Mouse (Mus musculus) heart, embryonic 10.5 days (tissue): ENCODE results near the gene Magi1. TPM values are rescaled to one million over a fixed set of nuclear protein-coding genes. Genes with fewer than 3 reads are reported as not detected.

Experiments used
- DNase-seq: peaks from one replicate; pipeline ENCODE4 v3.0.0-alpha.2; 2017; ENCODE audit warnings: low spot score
- H3K27ac ChIP-seq: fragments of 300-500 bp; sonication (generic); 2 replicates; pipeline ENCODE4 v1.5.1; 2016; ENCODE audit warnings: mild to moderate bottlenecking
- H3K27me3 ChIP-seq: fragments of 300-500 bp; sonication (generic); 2 replicates; pipeline ENCODE4 v1.6.1; 2016; ENCODE audit warnings: mild to moderate bottlenecking; ENCODE audit not compliant: poor library complexity, insufficient read depth, severe bottlenecking
- H3K36me3 ChIP-seq: fragments of 300-500 bp; sonication (generic); 2 replicates; pipeline ENCODE4 v1.6.1; 2016; ENCODE audit warnings: mild to moderate bottlenecking, moderate library complexity
- H3K4me1 ChIP-seq: fragments of 300-500 bp; sonication (generic); 2 replicates; pipeline ENCODE4 v1.6.1; 2016; ENCODE audit warnings: mild to moderate bottlenecking
- H3K4me3 ChIP-seq: fragments of 300-500 bp; sonication (generic); 2 replicates; pipeline ENCODE4 v1.5.1; 2016; ENCODE audit warnings: mild to moderate bottlenecking, moderate library complexity
- H3K9me3 ChIP-seq: fragments of 300-500 bp; sonication (generic); 2 replicates; pipeline ENCODE4 v1.6.1; 2016; ENCODE audit warnings: mild to moderate bottlenecking, moderate library complexity
- WGBS: fragments of 180-500 bp; shearing (Covaris S2); methylation state at CpG from one replicate; pipeline ENCODE4 v1.1.7; 2016; 5-methylcytosine and 5-hydroxymethylcytosine counted together
- polyA plus RNA-seq: library from polyadenylated mRNA; unstranded; fragments of >200 nt; fragmentation: Nextera tagmentation; extraction: Ambion mirVana; gene quantifications from 2 replicates; pipeline ENCODE4 v1.2.1, GENCODE M21; 2016

Gene Magi1
- polyA plus RNA-seq, 1 experiment from 2014 or later, result 10.5 TPM

- peaks cover 63% of the 10 kb centered on the region for H3K4me1 ChIP-seq
- peak overlapping the region; percentile 10; the same call in 1 of the 2 replicates for H3K27ac ChIP-seq
- no peaks in the 10 kb centered on the region for H3K36me3 ChIP-seq
- H3K4me3 ChIP-seq, result no peak overlapping the region
- DNase-seq, result no peak
- no peaks in the 10 kb centered on the region for H3K27me3 ChIP-seq
- no peaks in the 10 kb centered on the region for H3K9me3 ChIP-seq
- WGBS, result 81% methylated on average over 5 of the region's 5 CpGs
Measured at GRCm38 (mm10) chr6:94134159-94134558, 149.6 kb downstream of the Magi1 start.

- no peaks in the 10 kb centered on the region for H3K9me3 ChIP-seq
- H3K36me3 ChIP-seq, result no peaks in the 10 kb centered on the region
- peak; percentile 39 for DNase-seq
- H3K27ac ChIP-seq, result no peak overlapping the region
- WGBS, result 81% methylated on average over 4 of the region's 4 CpGs
- H3K4me3 ChIP-seq, result no peak overlapping the region
- H3K4me1 ChIP-seq, result peaks cover 72% of the 10 kb centered on the region
- H3K27me3 ChIP-seq, result no peaks in the 10 kb centered on the region
Measured at GRCm38 (mm10) chr6:94131999-94132398, 151.7 kb downstream of the Magi1 start.

- Histone ChIP-seq H3K27ac (no peak overlapping the region), H3K36me3 (no peaks in the 10 kb centered on the region), H3K4me1 (peaks cover 72% of the 10 kb centered on the region), H3K27me3 (no peaks in the 10 kb centered on the region), H3K4me3 (no peak overlapping the region), H3K9me3 (no peaks in the 10 kb centered on the region)
- WGBS, result 83% methylated on average over 5 of the region's 5 CpGs
- peak; percentile 60 for DNase-seq
Measured at GRCm38 (mm10) chr6:94130389-94130788, 153.3 kb downstream of the Magi1 start.

GRCm38 (mm10) chr6:94126763-94127162 is 157.0 kb downstream of the Magi1 start:
- DNase-seq, result no peak
- Histone ChIP-seq H3K4me3 (no peak overlapping the region), H3K4me1 (peaks cover 75% of the 10 kb centered on the region), H3K27ac (no peak overlapping the region), H3K9me3 (no peaks in the 10 kb centered on the region), H3K36me3 (no peaks in the 10 kb centered on the region), H3K27me3 (no peaks in the 10 kb centered on the region)
- 71% methylated on average over 4 of the region's 4 CpGs for WGBS

GRCm38 (mm10) chr6:94125144-94125543 is 158.6 kb downstream of the Magi1 start:
- no peak overlapping the region for H3K27ac ChIP-seq

GRCm38 (mm10) chr6:94124279-94124678 is 159.4 kb downstream of the Magi1 start:
- 40% methylated on average over 2 of the region's 2 CpGs for WGBS
- DNase-seq, result peak; percentile 31
- H3K27ac ChIP-seq, result no peak overlapping the region
- no peaks in the 10 kb centered on the region for H3K36me3 ChIP-seq
- H3K4me1 ChIP-seq, result peaks cover 67% of the 10 kb centered on the region
- H3K27me3 ChIP-seq, result no peaks in the 10 kb centered on the region
- no peaks in the 10 kb centered on the region for H3K9me3 ChIP-seq
- no peak overlapping the region for H3K4me3 ChIP-seq

More at GRCm38 (mm10) chr6:94125144-94125543, 158.6 kb downstream of the Magi1 start:
- 35% methylated on average over 6 of the region's 6 CpGs for WGBS
- Histone ChIP-seq H3K9me3 (no peaks in the 10 kb centered on the region), H3K4me1 (peaks cover 72% of the 10 kb centered on the region), H3K27me3 (no peaks in the 10 kb centered on the region), H3K36me3 (no peaks in the 10 kb centered on the region), H3K4me3 (no peak overlapping the region)
- DNase-seq, result no peak

GRCm38 (mm10) chr6:94122566-94123150 is 161.1 kb downstream of the Magi1 start:
- DNase-seq, result no peak
- no peaks in the 10 kb centered on the region for H3K36me3 ChIP-seq
- no peaks in the 10 kb centered on the region for H3K9me3 ChIP-seq
- peaks cover 51% of the 10 kb centered on the region for H3K4me1 ChIP-seq
- WGBS, result 70% methylated on average over 8 of the region's 8 CpGs
- no peak overlapping the region for H3K27ac ChIP-seq
- H3K27me3 ChIP-seq, result no peaks in the 10 kb centered on the region
- no peak overlapping the region for H3K4me3 ChIP-seq

GRCm38 (mm10) chr6:94121488-94121887 is 162.2 kb downstream of the Magi1 start:
- DNase-seq, result no peak
- WGBS, result 82% methylated on average over 5 of the region's 5 CpGs
- peaks cover 39% of the 10 kb centered on the region for H3K4me1 ChIP-seq
- H3K36me3 ChIP-seq, result no peaks in the 10 kb centered on the region
- H3K27me3 ChIP-seq, result no peaks in the 10 kb centered on the region
- H3K4me3 ChIP-seq, result no peak overlapping the region
- H3K27ac ChIP-seq, result no peak overlapping the region
- H3K9me3 ChIP-seq, result no peaks in the 10 kb centered on the region

GRCm38 (mm10) chr6:94116434-94117432 is 167.0 kb downstream of the Magi1 start:
- H3K4me1 ChIP-seq, result peaks cover 11% of the 10 kb centered on the region; the same call in 1 of the 2 replicates
- no peaks in the 10 kb centered on the region for H3K9me3 ChIP-seq
- H3K4me3 ChIP-seq, result no peak overlapping the region
- WGBS, result 85% methylated on average over 6 of the region's 6 CpGs
- no peak overlapping the region for H3K27ac ChIP-seq
- no peak for DNase-seq
- no peaks in the 10 kb centered on the region for H3K36me3 ChIP-seq
- no peaks in the 10 kb centered on the region for H3K27me3 ChIP-seq

- H3K36me3 ChIP-seq, result no peaks in the 10 kb centered on the region
- no peak overlapping the region for H3K27ac ChIP-seq
- DNase-seq, result no peak
- H3K27me3 ChIP-seq, result no peaks in the 10 kb centered on the region
- H3K4me3 ChIP-seq, result no peak overlapping the region
- H3K4me1 ChIP-seq, result 0 out of 2 replicates have a peak, but pooled peaks cover 9% of the 10 kb centered on the region
- H3K9me3 ChIP-seq, result no peaks in the 10 kb centered on the region
Measured at GRCm38 (mm10) chr6:94111833-94112232, 171.9 kb downstream of the Magi1 start.

GRCm38 (mm10) chr6:94107401-94108107 is 176.2 kb downstream of the Magi1 start:
- Histone ChIP-seq H3K36me3 (no peaks in the 10 kb centered on the region), H3K4me1 (peaks cover 26% of the 10 kb centered on the region), H3K9me3 (no peaks in the 10 kb centered on the region), H3K4me3 (no peak overlapping the region), H3K27ac (no peak overlapping the region), H3K27me3 (no peaks in the 10 kb centered on the region)
- 85% methylated on average over 11 of the region's 11 CpGs for WGBS
- no peak for DNase-seq

GRCm38 (mm10) chr6:94103581-94103980 is 180.1 kb downstream of the Magi1 start:
- no peaks in the 10 kb centered on the region for H3K9me3 ChIP-seq
- H3K4me1 ChIP-seq, result peaks cover 40% of the 10 kb centered on the region
- WGBS, result 73% methylated on average over 3 of the region's 3 CpGs
- no peak for DNase-seq
- H3K4me3 ChIP-seq, result no peak overlapping the region
- H3K27me3 ChIP-seq, result no peaks in the 10 kb centered on the region
- H3K27ac ChIP-seq, result 0 out of 2 replicates have a peak overlapping the region, but pooled peaks have one; percentile 47
- no peaks in the 10 kb centered on the region for H3K36me3 ChIP-seq

GRCm38 (mm10) chr6:94101256-94101655 is 182.5 kb downstream of the Magi1 start:
- DNase-seq, result no peak
- 45% methylated on average over 5 of the region's 5 CpGs for WGBS
- no peak overlapping the region for H3K27ac ChIP-seq

More at GRCm38 (mm10) chr6:94101256-94101655, 182.5 kb downstream of the Magi1 start:
- no peaks in the 10 kb centered on the region for H3K9me3 ChIP-seq
- no peak overlapping the region for H3K4me3 ChIP-seq
- H3K36me3 ChIP-seq, result no peaks in the 10 kb centered on the region
- H3K4me1 ChIP-seq, result peaks cover 46% of the 10 kb centered on the region
- H3K27me3 ChIP-seq, result no peaks in the 10 kb centered on the region
